Mouse (Mus musculus): ENCODE results near the gene Ccnd1.
"Not testable (repeated sequence)": the region's sequence is repeated elsewhere in the genome, so short reads cannot be mapped to it uniquely, and the experiment has no call there.

The Ccnd1 gene

GRCm38 (mm10) chr7:144907793-144908192, 31.9 kb downstream of the Ccnd1 start:
- DNase-seq (ENCODE audit: low read depth) = peak; percentile 38

- peak; percentile 53 for DNase-seq (ENCODE audit: low read depth)
Observed at GRCm38 (mm10) chr7:144906708-144907397, 32.9 kb downstream of the Ccnd1 start.

GRCm38 (mm10) chr7:144905514-144905913, 34.2 kb downstream of the Ccnd1 start:
- DNase-seq (ENCODE audit: low read depth) = not testable (repeated sequence)

- no peak for DNase-seq (ENCODE audit: low read depth)
Observed at GRCm38 (mm10) chr7:144898506-144898905, 41.2 kb downstream of the Ccnd1 start.

- DNase-seq (ENCODE audit: low read depth) = no peak
Observed at GRCm38 (mm10) chr7:144896294-144897218, 43.2 kb downstream of the Ccnd1 start, which contains the start of gene Fgf15. Gene Fgf15 (plus strand): TSS chr7:144896531.

- DNase-seq (ENCODE audit: low read depth) = peak; percentile 42
Observed at GRCm38 (mm10) chr7:144895305-144896111, 44.2 kb downstream of the Ccnd1 start.

GRCm38 (mm10) chr7:144894706-144895105, 45.0 kb downstream of the Ccnd1 start:
- DNase-seq (ENCODE audit: low read depth) = no peak

GRCm38 (mm10) chr7:144894191-144894590, 45.5 kb downstream of the Ccnd1 start:
- peak; percentile 29 for DNase-seq (ENCODE audit: low read depth)

- no peak for DNase-seq (ENCODE audit: low read depth)
Observed at GRCm38 (mm10) chr7:144892322-144892721, 47.4 kb downstream of the Ccnd1 start.

GRCm38 (mm10) chr7:144891863-144892262, 47.9 kb downstream of the Ccnd1 start:
- DNase-seq (ENCODE audit: low read depth) = no peak

- DNase-seq (ENCODE audit: low read depth) = not testable (repeated sequence)
Observed at GRCm38 (mm10) chr7:144890661-144891060, 49.1 kb downstream of the Ccnd1 start.

GRCm38 (mm10) chr7:144888564-144889299, 51.0 kb downstream of the Ccnd1 start:
- no peak for DNase-seq (ENCODE audit: low read depth)

- no peak for DNase-seq (ENCODE audit: low read depth)
Observed at GRCm38 (mm10) chr7:144887672-144888071, 52.1 kb downstream of the Ccnd1 start.

- DNase-seq (ENCODE audit: low read depth) = no peak
Observed at GRCm38 (mm10) chr7:144883106-144883505, 56.6 kb downstream of the Ccnd1 start.

Data from c-Kit-positive CD71-negative TER-119-negative erythroid progenitor cells, embryonic 14.5 days (primary cell).